Mouse (Mus musculus): ENCODE results near the gene Wdr43.
A peak's percentile ranks its signal among the peaks of the same experiment; 100 is the strongest.

DNA sequence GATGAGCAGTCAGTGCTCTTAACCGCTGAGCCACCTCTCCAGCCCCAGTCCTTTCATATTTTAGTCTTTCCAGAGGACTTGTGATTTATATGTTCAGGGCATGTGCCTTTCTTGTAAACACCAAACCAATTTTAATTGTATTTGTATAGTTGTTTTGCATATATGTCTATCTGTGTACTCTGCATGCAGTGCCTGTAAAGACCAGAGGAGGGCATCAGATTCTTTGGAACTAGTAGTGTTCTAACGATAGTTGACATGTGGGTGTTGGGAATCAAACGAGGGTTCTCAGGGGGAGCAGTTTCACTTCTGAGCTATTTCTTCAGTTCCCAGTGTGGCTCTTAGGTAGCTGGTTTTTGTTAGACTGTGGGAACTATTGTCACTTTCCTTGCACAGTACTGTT is 26.5 kb downstream of the Wdr43 start:
- peak; percentile 21 for TF ChIP-seq CTCF (IDR thresholded peaks at IDR 0.05)
- no peak for TF ChIP-seq EP300 (IDR thresholded peaks at IDR 0.05)

Data from lung, postnatal 0 days (tissue).